Mouse (Mus musculus): ENCODE data around the gene Armh1. TPM values are rescaled to one million over a fixed set of nuclear protein-coding genes. Genes with fewer than 3 reads are reported as not detected.

Armh1 gene
- polyA plus RNA-seq, 1 experiment: not detected

- TF ChIP-seq CTCF (IDR thresholded peaks at IDR 0.05; ENCODE audit: control insufficient read depth, insufficient read depth, low read length): peak; percentile 72
- no peak for TF ChIP-seq POLR2A (IDR thresholded peaks at IDR 0.05; ENCODE audit: borderline replicate concordance, control insufficient read depth, low read depth, low read length)
- Histone ChIP-seq H3K4me3 (replicated peaks; ENCODE audit: control insufficient read depth, low read depth, low read length) (no peak overlapping the region), H3K4me1 (ENCODE audit: control insufficient read depth, insufficient read depth, low read length) (no peaks in the 10 kb centered on the region; the same call in 1 of the 2 replicates), H3K27ac (ENCODE audit: control insufficient read depth, insufficient read depth, low read depth, low read length, poor library complexity) (no peak overlapping the region)
- 10% methylated on average over 20 of the region's 20 CpGs for WGBS
Measured at GRCm38 (mm10) chr4:117210147-117211074, 41.5 kb downstream of the Armh1 start.

GRCm38 (mm10) chr4:117209592-117209991 is 42.3 kb downstream of the Armh1 start:
- Histone ChIP-seq H3K4me1 (ENCODE audit: control insufficient read depth, insufficient read depth, low read length) (no peaks in the 10 kb centered on the region; the same call in 1 of the 2 replicates), H3K27ac (ENCODE audit: control insufficient read depth, insufficient read depth, low read depth, low read length, poor library complexity) (no peak overlapping the region), H3K4me3 (replicated peaks; ENCODE audit: control insufficient read depth, low read depth, low read length) (no peak overlapping the region)
- WGBS: 87% methylated on average over 6 of the region's 6 CpGs
- no peak for TF ChIP-seq POLR2A (IDR thresholded peaks at IDR 0.05; ENCODE audit: borderline replicate concordance, control insufficient read depth, low read depth, low read length)
- no peak for TF ChIP-seq CTCF (IDR thresholded peaks at IDR 0.05; ENCODE audit: control insufficient read depth, insufficient read depth, low read length)

- TF ChIP-seq POLR2A (IDR thresholded peaks at IDR 0.05; ENCODE audit: borderline replicate concordance, control insufficient read depth, low read depth, low read length): no peak
- no peak for TF ChIP-seq CTCF (IDR thresholded peaks at IDR 0.05; ENCODE audit: control insufficient read depth, insufficient read depth, low read length)
- Histone ChIP-seq H3K4me3 (replicated peaks; ENCODE audit: control insufficient read depth, low read depth, low read length) (no peak overlapping the region), H3K27ac (ENCODE audit: control insufficient read depth, insufficient read depth, low read depth, low read length, poor library complexity) (no peak overlapping the region), H3K4me1 (ENCODE audit: control insufficient read depth, insufficient read depth, low read length) (no peaks in the 10 kb centered on the region)
- WGBS: 63% methylated on average over 4 of the region's 4 CpGs
Measured at GRCm38 (mm10) chr4:117202992-117203354, 49.0 kb downstream of the Armh1 start.

GRCm38 (mm10) chr4:117202046-117202991 is 49.6 kb downstream of the Armh1 start:
- Histone ChIP-seq H3K4me1 (ENCODE audit: control insufficient read depth, insufficient read depth, low read length) (no peaks in the 10 kb centered on the region), H3K27ac (ENCODE audit: control insufficient read depth, insufficient read depth, low read depth, low read length, poor library complexity) (no peak overlapping the region), H3K4me3 (replicated peaks; ENCODE audit: control insufficient read depth, low read depth, low read length) (peak overlapping the region; percentile 45)
- 2% methylated on average over 25 of the region's 25 CpGs for WGBS
- TF ChIP-seq POLR2A (IDR thresholded peaks at IDR 0.05; ENCODE audit: borderline replicate concordance, control insufficient read depth, low read depth, low read length): no peak
- TF ChIP-seq CTCF (IDR thresholded peaks at IDR 0.05; ENCODE audit: control insufficient read depth, insufficient read depth, low read length): 0 out of 2 replicates have a peak, but pooled peaks have one; percentile 1

- TF ChIP-seq CTCF (IDR thresholded peaks at IDR 0.05; ENCODE audit: control insufficient read depth, insufficient read depth, low read length) (no peak), POLR2A (IDR thresholded peaks at IDR 0.05; ENCODE audit: borderline replicate concordance, control insufficient read depth, low read depth, low read length) (no peak)
- Histone ChIP-seq H3K4me3 (replicated peaks; ENCODE audit: control insufficient read depth, low read depth, low read length) (no peak overlapping the region), H3K4me1 (ENCODE audit: control insufficient read depth, insufficient read depth, low read length) (peaks cover 1% of the 10 kb centered on the region; the same call in 1 of the 2 replicates), H3K27ac (ENCODE audit: control insufficient read depth, insufficient read depth, low read depth, low read length, poor library complexity) (no peak overlapping the region)
- whole genome bisulfite sequencing: 91% methylated on average over 14 of the region's 14 CpGs
Measured at GRCm38 (mm10) chr4:117191804-117192203, 60.1 kb downstream of the Armh1 start.

GRCm38 (mm10) chr4:117190660-117191059 is 61.3 kb downstream of the Armh1 start:
- Histone ChIP-seq H3K27ac (ENCODE audit: control insufficient read depth, insufficient read depth, low read depth, low read length, poor library complexity) (no peak overlapping the region), H3K4me1 (ENCODE audit: control insufficient read depth, insufficient read depth, low read length) (peaks cover 1% of the 10 kb centered on the region; the same call in 1 of the 2 replicates), H3K4me3 (replicated peaks; ENCODE audit: control insufficient read depth, low read depth, low read length) (no peak overlapping the region)
- 84% methylated on average over 7 of the region's 7 CpGs for WGBS
- TF ChIP-seq POLR2A (IDR thresholded peaks at IDR 0.05; ENCODE audit: borderline replicate concordance, control insufficient read depth, low read depth, low read length) (no peak), CTCF (IDR thresholded peaks at IDR 0.05; ENCODE audit: control insufficient read depth, insufficient read depth, low read length) (no peak)

- TF ChIP-seq POLR2A (IDR thresholded peaks at IDR 0.05; ENCODE audit: borderline replicate concordance, control insufficient read depth, low read depth, low read length): peak; percentile 45; the same call in 1 of the 2 replicates
- TF ChIP-seq CTCF (IDR thresholded peaks at IDR 0.05; ENCODE audit: control insufficient read depth, insufficient read depth, low read length): no peak
- Histone ChIP-seq H3K4me3 (replicated peaks; ENCODE audit: control insufficient read depth, low read depth, low read length) (no peak overlapping the region), H3K27ac (ENCODE audit: control insufficient read depth, insufficient read depth, low read depth, low read length, poor library complexity) (peak overlapping the region; percentile 18; the same call in 1 of the 2 replicates), H3K4me1 (ENCODE audit: control insufficient read depth, insufficient read depth, low read length) (peaks cover 1% of the 10 kb centered on the region; the same call in 1 of the 2 replicates)
- under 1% methylated on average over 9 of the region's 9 CpGs for WGBS
Measured at GRCm38 (mm10) chr4:117189856-117190543, 61.9 kb downstream of the Armh1 start.
